Mouse (Mus musculus) cerebral cortex, adult 2 months (tissue): ENCODE measurements around the gene Nkain1.

Experiments used
- WGBS: fragments of 180-500 bp; shearing (Covaris S2); methylation state at CpG from one replicate; pipeline ENCODE4 v1.1.7; 2018; 5-methylcytosine and 5-hydroxymethylcytosine counted together

Nkain1 gene

DNA sequence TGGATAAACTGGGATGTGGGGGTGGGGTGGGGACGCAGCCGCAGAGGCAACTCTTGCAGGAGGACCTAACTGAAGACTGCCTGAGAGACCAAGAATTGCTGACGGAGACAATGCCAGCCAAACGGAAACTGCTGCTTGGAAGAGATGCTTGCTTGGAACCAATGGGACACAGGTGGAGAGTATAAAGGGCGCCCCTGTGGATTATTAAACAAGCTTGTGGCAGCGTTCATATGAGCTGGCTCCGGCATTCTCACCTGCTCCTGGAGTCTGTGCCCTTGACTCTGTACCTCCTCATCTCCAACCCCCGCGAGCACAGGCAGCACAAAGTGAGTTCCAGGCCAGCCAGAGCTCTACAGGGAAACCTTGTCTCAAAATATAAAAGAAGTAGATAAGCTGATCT lies 23.5 kb downstream of the Nkain1 start:
- 83% methylated on average over 9 of the region's 9 CpGs for WGBS

DNA sequence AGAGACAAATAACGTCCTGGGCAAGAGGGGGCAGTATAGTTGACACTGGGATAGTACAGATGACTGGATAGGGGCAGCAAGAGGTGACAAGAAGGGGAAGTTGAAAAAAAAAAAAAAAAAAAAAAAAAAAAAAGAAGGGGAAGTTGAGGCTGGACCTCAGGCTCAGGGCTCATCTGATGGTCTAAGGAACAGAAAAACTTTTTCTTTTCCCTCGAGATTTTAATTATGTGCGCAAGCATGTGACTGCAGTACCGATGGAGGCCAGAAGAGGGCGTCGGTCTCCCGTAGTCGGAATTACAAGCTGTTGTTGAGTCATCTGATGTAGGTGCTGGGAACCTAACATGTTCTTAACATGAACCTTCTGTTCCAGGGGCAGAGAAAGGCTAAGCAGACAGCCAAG lies 24.8 kb downstream of the Nkain1 start:
- WGBS: 84% methylated on average over 8 of the region's 8 CpGs

DNA sequence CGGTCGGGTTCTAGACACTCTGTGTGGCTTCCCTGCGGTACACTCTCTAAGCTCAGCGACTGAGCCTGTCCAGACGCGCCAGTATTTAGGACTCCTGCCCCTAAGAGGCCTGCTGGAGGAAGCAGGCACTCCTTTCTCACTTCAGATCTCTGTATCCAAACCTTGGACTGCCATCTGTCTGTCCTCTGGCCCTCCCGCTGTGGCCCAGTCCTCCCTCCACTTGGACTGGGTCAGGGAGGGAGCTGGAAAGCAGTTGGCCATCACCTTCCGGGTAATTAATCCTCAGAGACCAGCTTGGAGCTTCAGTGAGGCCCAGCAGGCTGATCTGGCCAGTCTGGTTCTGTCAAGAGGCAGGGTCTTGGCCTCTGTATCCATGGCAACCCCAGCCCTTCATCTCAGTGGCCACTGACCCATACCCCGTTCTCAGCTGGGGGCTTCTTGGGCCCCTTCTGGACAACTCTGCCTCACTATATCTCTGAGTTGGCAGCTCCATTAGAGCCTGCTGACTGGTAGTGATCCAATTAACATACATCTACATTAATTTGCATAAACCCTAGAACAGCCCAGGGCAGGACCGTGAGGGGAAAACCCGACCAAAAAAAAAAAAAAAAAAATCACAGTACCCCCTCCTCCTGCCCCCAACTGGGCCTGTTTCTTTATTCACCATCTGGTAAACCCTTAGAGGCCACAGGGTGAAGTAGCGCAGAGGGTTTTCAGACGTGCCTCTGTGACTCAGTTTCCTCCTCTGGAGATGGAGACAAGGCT lies 27.0 kb downstream of the Nkain1 start:
- WGBS: 50% methylated on average over 13 of the region's 13 CpGs

DNA sequence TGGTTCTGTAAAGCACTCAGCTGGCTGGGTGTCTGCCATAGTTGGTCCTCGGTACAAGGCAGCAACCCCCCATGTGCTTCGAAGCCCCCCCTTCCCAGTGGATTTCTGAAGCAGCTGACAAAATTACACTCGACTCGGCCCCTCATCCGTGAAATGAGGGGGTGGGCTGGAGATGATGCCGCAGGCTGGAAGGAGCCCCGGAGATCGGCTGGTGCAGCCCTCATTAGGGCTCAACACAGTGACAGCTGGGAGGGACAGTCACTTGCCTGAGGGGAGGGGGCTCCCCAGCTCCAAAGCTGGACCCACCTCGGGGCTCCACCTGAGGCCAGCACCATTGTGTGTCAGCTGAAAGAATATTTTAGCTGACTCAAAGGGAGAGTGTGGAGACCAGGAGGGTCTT lies 29.6 kb downstream of the Nkain1 start:
- WGBS: 15% methylated on average over 9 of the region's 9 CpGs

DNA sequence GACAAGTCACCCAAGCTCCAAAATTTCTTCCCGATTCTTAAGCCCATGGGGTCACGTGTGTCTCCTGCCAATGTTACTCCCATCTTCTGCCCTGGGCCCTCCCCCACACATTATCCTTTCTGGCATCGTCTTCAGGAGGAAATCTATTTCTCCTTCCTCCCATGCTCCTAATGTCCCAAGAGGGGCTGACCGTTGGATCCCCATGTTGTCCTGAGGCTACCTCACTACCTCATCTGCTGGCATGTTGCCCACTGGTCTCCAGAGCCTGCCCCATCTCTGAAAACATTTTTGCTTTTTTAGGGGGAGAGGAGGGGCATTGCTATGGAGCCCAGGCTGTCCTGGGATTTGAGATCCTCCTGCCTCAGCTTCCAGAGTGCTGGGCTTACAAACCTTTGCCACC lies 30.9 kb downstream of the Nkain1 start:
- 69% methylated on average over 4 of the region's 4 CpGs for WGBS

DNA sequence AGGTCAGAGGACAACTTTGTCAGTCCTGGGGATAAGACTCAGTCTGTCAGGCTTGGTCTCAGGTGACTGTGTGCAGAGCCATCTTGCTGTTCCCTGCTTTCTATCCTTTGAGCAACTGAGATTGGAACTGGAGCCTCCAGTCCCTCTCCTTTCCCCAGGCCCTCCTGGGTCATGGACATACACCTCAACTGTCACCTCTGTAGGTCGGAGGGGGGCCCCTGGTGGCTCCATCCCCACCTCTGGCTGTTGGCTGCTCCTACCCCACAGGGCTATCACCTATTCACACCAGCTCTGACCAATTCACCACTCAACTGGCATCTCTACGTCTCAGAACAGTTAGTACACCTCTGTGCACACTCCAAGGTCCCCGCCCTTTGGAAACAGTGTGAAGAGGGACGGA lies 33.1 kb downstream of the Nkain1 start:
- WGBS: 92% methylated on average over 4 of the region's 4 CpGs

DNA sequence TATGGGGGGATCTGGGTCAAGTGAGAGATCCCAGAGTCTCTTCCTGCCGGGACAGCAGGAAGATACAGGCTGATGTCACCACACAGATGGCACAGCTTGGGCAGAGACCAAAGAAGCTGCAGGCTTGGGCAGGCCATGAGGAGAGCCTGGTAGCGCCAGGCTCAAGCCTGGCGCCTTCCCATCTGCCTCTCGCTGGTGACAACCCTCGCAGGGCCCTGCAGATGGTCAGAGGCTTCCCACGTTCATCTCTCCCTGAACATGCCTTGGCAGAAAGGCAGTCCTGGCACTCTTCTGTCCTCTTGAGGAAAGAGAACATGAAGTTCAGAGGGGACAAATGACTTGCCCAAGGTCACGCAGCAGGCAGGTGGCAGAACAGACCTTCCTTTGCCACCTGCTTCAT lies 34.3 kb downstream of the Nkain1 start:
- 51% methylated on average over 7 of the region's 7 CpGs for WGBS

DNA sequence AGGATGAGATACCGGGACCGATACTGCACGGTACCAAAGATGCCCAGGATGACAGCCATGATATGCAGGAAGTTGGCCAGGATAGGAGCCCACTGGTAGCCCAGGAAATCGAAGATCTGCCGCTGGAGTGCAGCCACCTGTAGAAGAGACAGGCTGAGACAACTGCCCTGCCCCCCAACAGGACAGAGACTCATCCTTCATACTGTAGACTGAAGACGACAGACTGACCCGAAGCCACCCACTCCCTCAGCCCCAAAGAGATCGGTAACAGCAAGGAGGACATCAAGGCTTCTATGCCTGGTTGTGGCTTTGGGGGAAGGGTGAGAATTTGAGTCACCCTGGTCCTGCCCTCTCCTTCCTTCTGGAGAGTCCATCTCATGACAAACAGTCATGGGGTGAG lies 34.9 kb downstream of the Nkain1 start:
- WGBS: 76% methylated on average over 8 of the region's 8 CpGs

DNA sequence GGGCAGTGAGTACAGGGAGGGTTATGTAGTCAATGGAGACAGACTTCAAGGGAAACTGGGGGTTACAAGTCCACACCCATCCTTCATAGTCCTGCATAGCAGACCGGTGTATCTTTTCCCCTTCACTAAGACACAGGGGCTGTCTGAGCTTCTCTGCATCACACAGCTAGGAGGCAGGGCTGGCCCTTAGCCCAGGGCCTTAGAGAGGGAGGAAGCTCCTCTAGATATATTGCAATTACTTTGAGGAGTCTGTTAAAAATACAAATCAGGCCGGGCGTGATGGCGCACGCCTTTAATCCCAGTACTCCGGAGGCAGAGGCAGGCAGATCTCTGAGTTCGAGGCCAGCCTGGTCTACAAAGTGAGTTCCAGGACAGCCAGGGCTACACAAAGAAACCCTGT lies 36.6 kb downstream of the Nkain1 start:
- 92% methylated on average over 7 of the region's 7 CpGs for WGBS

DNA sequence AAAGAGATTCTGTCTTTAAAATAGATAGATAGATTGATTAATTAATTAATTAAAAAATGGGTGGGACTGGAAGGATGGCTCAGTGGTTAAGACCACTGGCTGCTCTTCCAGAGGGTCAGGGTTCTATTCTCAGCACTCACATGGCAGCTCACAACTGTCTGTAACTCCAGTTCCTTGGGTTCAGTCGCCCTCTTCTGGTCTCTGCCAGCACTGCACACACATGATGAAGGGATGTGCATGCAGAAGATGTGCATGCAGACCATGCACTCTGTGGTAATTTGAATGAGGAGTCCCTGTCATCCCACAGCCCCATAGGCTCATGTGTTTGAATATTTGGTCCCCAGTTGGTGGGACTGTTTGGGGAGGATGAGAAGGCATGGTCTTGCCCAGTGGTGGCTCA lies 38.2 kb downstream of the Nkain1 start:
- WGBS: 75% methylated on average over 1 of the region's 1 CpGs

DNA sequence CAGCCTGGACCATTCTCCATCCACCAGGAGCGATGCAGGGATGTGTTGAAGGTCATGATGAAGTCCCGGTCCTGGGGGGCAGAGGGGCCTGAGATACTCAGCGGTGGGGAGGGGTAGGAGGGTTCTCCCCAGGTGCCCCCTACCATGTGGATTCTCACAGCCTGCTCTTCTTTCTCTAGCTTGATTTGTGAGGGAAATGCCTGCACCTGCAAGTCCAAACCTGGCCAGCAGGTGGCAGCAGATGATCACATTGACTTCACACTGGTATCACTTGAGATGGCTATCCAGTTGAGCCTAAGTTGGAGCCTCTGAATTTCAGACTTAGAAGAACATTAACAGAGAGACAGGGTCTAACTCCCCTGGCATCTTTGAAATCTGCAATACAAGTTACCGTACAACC lies 40.0 kb downstream of the Nkain1 start:
- 37% methylated on average over 4 of the region's 4 CpGs for WGBS

DNA sequence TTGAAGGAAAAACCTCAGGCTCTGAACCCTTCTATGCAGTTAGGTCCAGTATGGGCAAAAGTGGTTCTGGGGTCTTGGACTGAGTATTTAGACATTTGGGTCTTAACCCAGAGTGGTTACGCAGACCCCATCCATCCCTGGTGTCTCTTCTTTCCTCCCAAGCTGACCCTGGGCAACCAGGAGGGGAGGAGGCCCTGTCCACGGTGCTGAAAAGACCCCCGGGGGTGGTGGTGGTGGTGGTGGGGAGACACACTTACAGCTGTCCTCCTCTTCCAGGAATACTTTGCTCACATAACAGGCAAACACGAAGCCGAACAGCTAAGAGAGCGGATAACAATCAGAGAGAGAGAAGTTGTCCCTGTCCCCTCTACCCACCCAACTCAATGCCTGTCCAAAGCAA lies 41.6 kb downstream of the Nkain1 start:
- WGBS: 64% methylated on average over 6 of the region's 6 CpGs

DNA sequence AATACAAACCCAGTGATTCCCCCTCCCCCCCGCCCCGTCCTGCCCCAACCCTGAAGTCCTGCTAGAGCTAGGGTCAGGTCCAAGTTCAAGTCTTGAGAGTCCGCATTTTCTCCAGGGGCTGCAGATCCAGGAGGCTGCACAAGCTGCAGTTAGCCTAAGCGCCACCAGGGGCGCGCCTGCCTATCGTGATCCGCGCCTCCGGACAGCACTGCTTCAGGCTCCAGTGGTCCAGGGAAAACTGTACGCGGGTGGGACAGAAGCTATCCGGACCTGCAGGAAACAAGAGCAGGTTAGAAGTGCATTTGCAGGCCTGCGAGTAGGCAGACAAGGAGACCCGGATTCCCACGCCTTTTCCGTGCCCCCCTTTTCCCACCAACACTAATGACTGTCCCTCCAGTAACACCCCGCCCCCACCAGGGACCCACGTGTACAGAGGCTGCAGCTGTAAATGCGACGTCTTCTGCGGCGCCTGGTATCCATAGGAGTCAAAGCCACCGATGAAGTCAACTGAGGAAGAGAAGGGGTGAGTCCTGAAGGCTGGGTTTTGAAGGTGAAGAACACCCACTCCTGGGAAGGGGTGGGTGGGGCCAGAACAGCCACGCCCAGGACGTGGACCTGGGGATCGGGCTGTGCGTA lies 42.2 kb downstream of the Nkain1 start:
- 12% methylated on average over 28 of the region's 28 CpGs for WGBS

DNA sequence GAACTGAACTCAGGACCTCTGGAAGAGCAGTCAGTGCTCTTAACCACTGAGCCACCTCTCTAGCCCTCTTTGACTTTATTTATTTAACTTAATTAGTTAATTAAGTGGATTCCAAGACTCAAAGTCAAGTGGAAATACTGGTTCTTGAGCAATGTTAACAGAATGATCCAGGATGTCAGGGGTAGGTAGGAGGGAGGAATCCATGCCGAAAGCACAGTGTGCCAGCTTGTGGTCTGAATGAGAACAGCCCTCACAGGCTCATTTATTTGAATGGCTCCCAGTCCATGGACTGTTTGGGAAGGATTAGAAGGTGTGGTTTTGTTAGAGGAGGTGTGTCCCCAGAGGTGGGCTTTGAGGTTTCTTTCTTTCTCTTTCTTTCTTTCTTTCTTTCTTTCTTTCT lies 46.2 kb downstream of the Nkain1 start:
- WGBS: 83% methylated on average over 1 of the region's 1 CpGs

DNA sequence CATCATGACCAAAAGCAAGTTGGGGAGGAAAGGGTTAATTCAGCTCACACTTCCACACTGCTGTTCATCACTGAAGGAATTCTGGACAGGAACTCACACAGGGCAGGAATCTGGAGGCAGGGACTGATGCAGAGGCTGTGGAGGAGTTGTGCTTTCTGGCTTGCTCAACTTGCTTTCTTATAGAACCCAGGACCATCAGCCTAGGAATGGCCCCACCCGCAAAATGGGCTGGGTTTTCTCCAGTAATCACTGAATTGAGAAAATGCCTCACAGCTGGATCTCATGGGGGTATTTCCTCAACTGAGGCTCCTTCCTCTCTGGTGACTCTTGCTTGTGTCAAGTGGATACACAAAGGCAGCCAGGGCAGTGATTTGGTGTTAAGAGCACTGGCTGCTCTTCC lies 48.9 kb downstream of the Nkain1 start:
- WGBS: 71% methylated on average over 1 of the region's 1 CpGs

DNA sequence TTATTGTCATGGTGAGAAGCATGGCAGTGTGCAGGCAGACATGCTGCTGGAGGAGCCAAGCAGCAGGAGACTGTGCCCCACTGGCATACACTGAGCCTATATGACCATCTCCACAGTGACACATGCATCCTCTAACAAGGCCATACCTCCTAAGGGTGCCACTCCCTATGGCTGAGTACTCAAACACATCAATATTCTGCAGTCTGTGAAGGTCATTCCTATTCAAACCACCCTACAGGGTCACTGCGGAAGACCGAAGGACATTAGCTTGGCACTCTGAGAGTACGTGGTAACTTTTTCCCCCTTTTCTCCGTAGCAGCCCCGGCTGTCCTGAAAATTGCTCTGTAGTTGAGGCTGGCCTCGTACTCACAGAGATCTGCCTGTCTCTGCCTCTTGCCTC lies 52.5 kb downstream of the Nkain1 start:
- 95% methylated on average over 6 of the region's 6 CpGs for WGBS

DNA sequence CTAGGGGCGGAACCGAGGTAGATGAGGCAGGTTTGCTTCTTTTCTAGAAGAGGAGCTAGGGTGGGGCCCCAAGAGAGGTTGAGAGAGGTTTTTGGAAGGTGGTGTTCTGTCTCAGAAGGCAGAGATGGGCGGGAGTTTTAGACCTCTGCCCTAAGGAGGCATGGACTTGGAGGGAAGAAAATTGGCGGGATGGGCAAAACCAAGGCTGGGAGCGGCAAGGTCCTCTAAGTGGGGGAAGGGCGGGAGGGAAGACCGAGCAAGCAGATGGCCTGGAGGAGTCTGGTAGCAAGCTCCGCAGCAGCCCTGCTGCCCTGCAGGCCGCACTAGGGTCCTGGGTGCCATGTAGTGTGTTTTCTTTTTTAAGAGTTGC lies 53.5 kb downstream of the Nkain1 start:
- 5% methylated on average over 9 of the region's 9 CpGs for WGBS

DNA sequence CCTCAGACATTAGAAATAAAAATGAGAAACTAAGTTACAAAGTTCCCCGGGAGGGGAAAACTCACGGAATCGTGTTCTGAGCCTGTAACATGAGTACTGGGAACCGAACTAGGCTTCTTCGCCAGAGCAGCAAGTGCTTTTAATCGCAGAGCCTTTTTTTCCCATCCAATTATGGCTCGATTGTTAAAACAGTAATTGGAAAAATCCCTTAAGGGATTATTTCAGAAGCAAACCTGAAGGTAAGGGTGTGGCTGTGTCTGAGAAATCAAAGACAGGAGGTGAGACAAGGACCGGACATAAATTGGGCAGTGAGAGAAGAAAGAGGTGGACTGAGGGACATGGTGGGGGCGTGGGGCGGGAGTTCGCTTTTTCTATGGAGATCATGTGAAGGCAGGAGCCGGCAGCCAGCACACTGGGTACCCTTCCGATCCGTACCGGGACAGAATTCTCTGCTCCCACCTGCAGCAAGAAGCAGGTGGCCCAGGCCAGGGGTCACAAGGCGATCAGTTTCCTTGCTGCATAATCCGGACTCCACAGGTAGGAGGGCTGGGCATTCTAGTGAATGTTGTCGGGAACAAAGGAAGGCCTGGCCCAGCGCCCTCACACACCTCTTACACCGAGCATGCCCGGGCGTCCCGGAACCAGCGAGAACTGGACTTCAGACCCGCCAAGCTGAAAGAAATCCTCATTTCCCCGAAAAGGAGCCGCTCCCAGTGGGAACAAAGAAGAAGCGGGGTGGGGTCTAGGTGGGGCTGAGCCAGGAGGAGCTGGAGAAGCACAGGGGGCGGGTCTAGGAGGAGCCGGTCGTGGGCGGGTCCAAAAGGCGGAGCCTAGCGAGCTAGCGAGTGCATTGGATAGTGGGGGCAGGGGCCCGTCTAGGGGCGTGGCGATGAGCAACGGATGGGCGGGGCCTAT lies 54.1 kb downstream of the Nkain1 start:
- 4% methylated on average over 40 of the region's 40 CpGs for WGBS

DNA sequence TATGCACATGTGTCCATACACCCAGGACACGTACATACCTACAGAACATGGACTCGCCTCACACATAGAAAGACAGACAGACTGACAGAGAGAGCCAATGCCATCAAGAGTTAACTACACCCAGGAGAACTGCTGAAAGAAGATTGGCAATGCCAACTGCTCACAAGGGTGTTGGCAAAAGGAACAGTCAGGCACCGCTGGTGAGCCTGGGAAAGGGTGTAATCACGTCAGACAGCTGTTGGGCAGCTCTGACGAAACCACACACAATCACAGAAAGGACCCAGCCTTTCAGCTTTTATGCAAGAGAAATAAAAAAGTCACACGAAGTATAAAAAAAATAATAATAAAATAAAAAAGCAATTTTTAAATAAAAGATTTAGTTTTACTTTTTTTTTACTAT lies 57.5 kb downstream of the Nkain1 start:
- WGBS: 84% methylated on average over 6 of the region's 6 CpGs
